Mouse (Mus musculus) olfactory bulb, adult 2 months (tissue): ENCODE results near the gene Osbpl2.

Experiments used
- CTCF ChIP-seq: fragments of 200-500 bp; IDR thresholded peaks from 2 replicates; pipeline ENCODE4 v1.5.1; 2012; ENCODE audit warnings: low read depth, mild to moderate bottlenecking, low read length, moderate library complexity; ENCODE audit not compliant: insufficient read depth
- POLR2A ChIP-seq: fragments of 200-500 bp; IDR thresholded peaks from 2 replicates; pipeline ENCODE4 v1.6.1; 2012; ENCODE audit warnings: mild to moderate bottlenecking, low read depth, low read length, moderate library complexity; ENCODE audit not compliant: insufficient read depth

DNA sequence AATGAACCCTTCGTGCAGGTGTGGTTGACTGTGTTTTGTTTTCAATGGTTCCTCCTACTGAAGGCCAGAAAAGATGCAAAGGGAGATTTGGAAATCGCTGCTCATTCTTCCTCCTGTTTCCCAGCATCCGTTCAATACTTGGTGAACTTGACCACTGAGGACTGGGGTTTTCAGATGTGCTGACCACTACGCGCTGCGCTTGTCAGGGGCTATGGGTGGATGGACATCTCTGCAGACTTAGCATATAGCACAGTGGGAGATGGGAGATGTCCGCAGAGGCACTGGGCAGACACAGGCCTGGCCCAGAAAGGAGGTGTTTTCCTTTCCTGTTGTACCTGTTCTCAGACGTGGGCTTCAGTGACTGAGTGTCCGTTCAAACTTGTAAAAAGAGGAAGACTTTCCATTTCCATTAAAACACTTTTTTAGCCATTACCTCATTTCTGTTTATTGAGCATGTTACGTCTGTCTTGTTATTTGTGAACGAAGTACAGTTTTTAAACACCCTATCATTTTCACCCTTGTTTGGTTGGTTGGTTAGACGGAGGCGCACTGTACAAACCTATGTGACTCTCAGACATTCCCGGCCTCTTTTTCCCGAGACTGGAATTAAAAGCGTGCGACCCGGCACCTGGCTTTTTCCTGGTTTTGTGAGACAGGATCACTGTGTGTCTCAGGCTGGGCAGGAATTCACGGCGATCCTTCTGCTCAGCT, 49.2 kb upstream of the Osbpl2 start:
- TF ChIP-seq CTCF (no peak), POLR2A (no peak; the same call in 1 of the 2 replicates)
